Mouse (Mus musculus): Measurements from ENCODE around the gene Mkks. TPM values are rescaled to one million over a fixed set of nuclear protein-coding genes. Genes with fewer than 3 reads are reported as not detected.
"Not testable (repeated sequence)": the region's sequence is repeated elsewhere in the genome, so short reads cannot be mapped to it uniquely, and the experiment has no call there.

Gene Mkks
- total RNA-seq (2022), result 10 to 100 TPM; 31.7 to 55.5 (median 44.6) TPM

GRCm38 (mm10) chr2:136891068-136891950 is at the start of gene Mkks, which contains the start of the genes Slx4ip and AL731706.1:
Gene Mkks, minus strand, starts transcription at chr2:136891389.
Gene Slx4ip, plus strand, starts transcription at chr2:136891218.
Gene AL731706.1, minus strand, starts transcription at chr2:136891389.
- DNase-seq (ENCODE audit: low spot score), result peak; percentile 100

- DNase-seq (ENCODE audit: low spot score), result no peak
Measured at GRCm38 (mm10) chr2:136938249-136938648, 47.1 kb upstream of the Mkks start.

- no peak for DNase-seq (ENCODE audit: low spot score)
Measured at GRCm38 (mm10) chr2:136936391-136937288, 45.5 kb upstream of the Mkks start.

GRCm38 (mm10) chr2:136921003-136921408 is 29.8 kb upstream of the Mkks start:
- DNase-seq (ENCODE audit: low spot score), result no peak

- DNase-seq (ENCODE audit: low spot score), result no peak
Measured at GRCm38 (mm10) chr2:136920257-136920993, 29.2 kb upstream of the Mkks start.

- DNase-seq (ENCODE audit: low spot score), result no peak
Measured at GRCm38 (mm10) chr2:136919433-136919832, 28.2 kb upstream of the Mkks start.

GRCm38 (mm10) chr2:136914334-136914902 is 23.2 kb upstream of the Mkks start:
- DNase-seq (ENCODE audit: low spot score), result peak; percentile 19

- no peak for DNase-seq (ENCODE audit: low spot score)
Measured at GRCm38 (mm10) chr2:136913021-136913420, 21.8 kb upstream of the Mkks start.

GRCm38 (mm10) chr2:136911958-136912411 is 20.8 kb upstream of the Mkks start:
- DNase-seq (ENCODE audit: low spot score), result peak; percentile 31

GRCm38 (mm10) chr2:136909298-136909697 is 18.1 kb upstream of the Mkks start:
- no peak for DNase-seq (ENCODE audit: low spot score)

GRCm38 (mm10) chr2:136908596-136908995 is 17.4 kb upstream of the Mkks start:
- no peak for DNase-seq (ENCODE audit: low spot score)

GRCm38 (mm10) chr2:136896131-136896530 is 4.9 kb upstream of the Mkks start:
- DNase-seq (ENCODE audit: low spot score), result no peak

- no peak for DNase-seq (ENCODE audit: low spot score)
Measured at GRCm38 (mm10) chr2:136894494-136894893, 3.3 kb upstream of the Mkks start.

- peak; percentile 98 for DNase-seq (ENCODE audit: low spot score)
Measured at GRCm38 (mm10) chr2:136891951-136892371, 772 bp upstream of the Mkks start.

GRCm38 (mm10) chr2:136890716-136891067 is 497 bp downstream of the Mkks start:
- not testable (repeated sequence) for DNase-seq (ENCODE audit: low spot score)

- peak; percentile 25 for DNase-seq (ENCODE audit: low spot score)
Measured at GRCm38 (mm10) chr2:136886846-136887245, 4.3 kb downstream of the Mkks start.

GRCm38 (mm10) chr2:136885579-136885978 is 5.6 kb downstream of the Mkks start, which contains the start of gene AL731706.2:
Gene AL731706.2, minus strand, starts transcription at chr2:136885679.
- no peak for DNase-seq (ENCODE audit: low spot score)

GRCm38 (mm10) chr2:136854543-136855388 is 36.4 kb downstream of the Mkks start:
- DNase-seq (ENCODE audit: low spot score), result no peak

GRCm38 (mm10) chr2:136850366-136850765 is 40.8 kb downstream of the Mkks start:
- DNase-seq (ENCODE audit: low spot score), result no peak

- peak; percentile 18 for DNase-seq (ENCODE audit: low spot score)
Measured at GRCm38 (mm10) chr2:136837994-136838393, 53.2 kb downstream of the Mkks start.

Measured in heart, adult 8-10 months (tissue).